In the genomic region with DNA sequence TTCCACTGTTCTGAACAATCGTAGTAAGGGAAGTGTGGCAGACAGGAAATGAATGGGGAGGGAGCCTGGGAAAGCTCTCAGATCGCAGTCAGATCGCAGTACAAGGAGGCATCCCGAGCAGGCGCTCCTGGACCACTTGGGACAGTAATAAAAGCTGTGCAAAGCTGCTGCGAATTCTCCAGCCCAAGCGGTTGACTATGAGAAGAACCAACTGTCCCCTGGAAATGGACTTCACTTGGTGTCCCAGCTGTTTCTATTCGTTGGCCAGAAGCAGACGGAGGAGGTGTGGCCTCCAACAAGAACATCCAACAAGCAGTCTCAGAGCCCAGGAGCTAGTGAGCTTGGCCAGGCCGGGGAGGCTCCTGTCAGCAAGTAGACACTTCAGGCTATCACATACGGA, we compare ENCODE assay signal across 10 mouse cellular contexts. TPM values are rescaled to one million over a fixed set of nuclear protein-coding genes. Genes with fewer than 3 reads are reported as not detected.
A peak's percentile ranks its signal among the peaks of the same experiment; 100 is the strongest.
DNase-seq lines count a peak whose midpoint lies in the region; ATAC-seq and TF ChIP-seq lines count a peak whose summit lies in the region.
"Had no signal": no experiment of that assay in that cellular context is flagged by ENCODE, and none has a peak within 500 bp of the region (broad histone marks: within the 10 kb centered on the region; RNA-seq: fewer than 3 reads in every experiment).

No protein-coding gene starts in this region.

- 23% methylated on average over 11 of the region's 11 CpGs for WGBS in limb, embryonic 14.5 days
- WGBS in forebrain, embryonic 14.5 days, result 66% methylated on average over 11 of the region's 11 CpGs
- 61% methylated on average over 11 of the region's 11 CpGs for WGBS in hindbrain, embryonic 13.5 days

- H3K27me3 ChIP-seq in limb, embryonic 14.5 days (ENCODE audit: control insufficient read depth, insufficient read depth, low read length), result 0 out of 2 replicates have a peak, but pooled peaks cover 5% of the 10 kb centered on the region
- no peaks in the 10 kb centered on the region for H3K27me3 ChIP-seq in forebrain, embryonic 14.5 days (replicated peaks; ENCODE audit: control insufficient read depth, insufficient read depth, low read length)
- no peaks in the 10 kb centered on the region for H3K27me3 ChIP-seq in hindbrain, embryonic 13.5 days

- peak; percentile 48 for DNase-seq in testis, postnatal 14 days (ENCODE audit: low spot score)
- DNase-seq in testis, postnatal 10 days (ENCODE audit: low spot score), result no peak
- peak; percentile 56 for DNase-seq in heart, postnatal 25 days (ENCODE audit: low spot score)
- DNase-seq in limb, embryonic 14.5 days (ENCODE audit: low spot score), result no peak
- peak; percentile 85 for DNase-seq in yolk sac, embryonic 10.5 days (ENCODE audit: low spot score)
- no peak for DNase-seq in cerebellum, postnatal 25 days
- no peak for DNase-seq in forebrain, embryonic 14.5 days (ENCODE audit: low spot score)
- DNase-seq: cerebellum, adult 9-11 months had no signal

- no peak overlapping the region for H3K9ac ChIP-seq in limb, embryonic 14.5 days (ENCODE audit: low read depth, low read length, severe bottlenecking)
- H3K9ac ChIP-seq in forebrain, embryonic 14.5 days (ENCODE audit: low read length), result no peak overlapping the region
- no peak overlapping the region for H3K9ac ChIP-seq in hindbrain, embryonic 13.5 days

- intact Hi-C loops in heart, postnatal 25 days (cut with DNase I), result no loop called here

- H3K9me3 ChIP-seq in limb, embryonic 14.5 days (ENCODE audit: control insufficient read depth, low read length), result no peaks in the 10 kb centered on the region
- H3K9me3 ChIP-seq in forebrain, embryonic 14.5 days (replicated peaks; ENCODE audit: control insufficient read depth, low read length), result no peaks in the 10 kb centered on the region
- H3K9me3 ChIP-seq in hindbrain, embryonic 13.5 days, result no peaks in the 10 kb centered on the region

- ATAC-seq in limb, embryonic 14.5 days (ENCODE audit: low FRiP score, low read depth), result peak; percentile 38
- ATAC-seq in forebrain, embryonic 14.5 days, result no peak
- ATAC-seq in hindbrain, embryonic 13.5 days (ENCODE audit: low FRiP score), result no peak
- ATAC-seq: inflammation-experienced regulatory T-cells, adult 6 months had no signal

- peaks cover 7% of the 10 kb centered on the region; the same call in 1 of the 2 replicates for H3K4me1 ChIP-seq in limb, embryonic 14.5 days (ENCODE audit: control insufficient read depth, insufficient read depth, low read length)
- H3K4me1 ChIP-seq in forebrain, embryonic 14.5 days (ENCODE audit: control insufficient read depth, insufficient read depth, low read length), result peaks cover 8% of the 10 kb centered on the region
- H3K4me1 ChIP-seq in hindbrain, embryonic 13.5 days (replicated peaks), result peaks cover 20% of the 10 kb centered on the region

- no peak for TF ChIP-seq POLR2A in limb, embryonic 14.5 days (IDR thresholded peaks at IDR 0.05; ENCODE audit: borderline replicate concordance, extremely low read depth, insufficient read depth, insufficient read length)

- H3K36me3 ChIP-seq in limb, embryonic 14.5 days (ENCODE audit: control insufficient read depth, insufficient read depth, low read length), result no peaks in the 10 kb centered on the region
- H3K36me3 ChIP-seq in forebrain, embryonic 14.5 days (ENCODE audit: control insufficient read depth, insufficient read depth, low read length), result no peaks in the 10 kb centered on the region
- no peaks in the 10 kb centered on the region for H3K36me3 ChIP-seq in hindbrain, embryonic 13.5 days

- no peak overlapping the region for H3K4me3 ChIP-seq in limb, embryonic 14.5 days (replicated peaks; ENCODE audit: low read length)
- H3K4me3 ChIP-seq in forebrain, embryonic 14.5 days (ENCODE audit: low read depth, low read length), result no peak overlapping the region
- H3K4me3 ChIP-seq in hindbrain, embryonic 13.5 days, result no peak overlapping the region

- H3K27ac ChIP-seq in limb, embryonic 14.5 days (replicated peaks; ENCODE audit: low read depth, low read length), result no peak overlapping the region
- H3K27ac ChIP-seq in forebrain, embryonic 14.5 days (ENCODE audit: low read depth, low read length), result no peak overlapping the region
- no peak overlapping the region for H3K27ac ChIP-seq in hindbrain, embryonic 13.5 days

- no peak overlapping the region for H3K4me2 ChIP-seq in limb, embryonic 14.5 days (replicated peaks; ENCODE audit: low read depth, low read length, severe bottlenecking)
- no peak overlapping the region for H3K4me2 ChIP-seq in forebrain, embryonic 14.5 days (ENCODE audit: low read length)
- no peak overlapping the region for H3K4me2 ChIP-seq in hindbrain, embryonic 13.5 days

RNA-seq across cellular contexts. Expression of a gene that starts 7.3 kb away (rescaled TPM):
- 10 to 100 TPM; 54.7 to 59.7 TPM for total RNA-seq in heart, postnatal 25 days (2021)
- 42.5 and 45.7 TPM in 2 replicates for polyA plus RNA-seq in limb, embryonic 14.5 days (2012; rRNA removed)
- polyA plus RNA-seq in limb, embryonic 14.5 days (2014; fragmentation: Nextera tagmentation; extraction: Ambion mirVana), result 69.3 and 78.2 TPM in 2 replicates
- polyA plus RNA-seq in forebrain, embryonic 14.5 days (2014; fragmentation: Nextera tagmentation; extraction: Ambion mirVana), result 54.1 and 58.1 TPM in 2 replicates
- 58.4 and 63.4 TPM in 2 replicates for polyA plus RNA-seq in hindbrain, embryonic 13.5 days (2015; fragmentation: Nextera tagmentation; extraction: Ambion mirVana)

RNA-seq across cellular contexts. Expression of a gene that starts 15.7 kb away (rescaled TPM):
- 10 to 100 TPM; 87.3 to 94.7 TPM for total RNA-seq in heart, postnatal 25 days (2021)
- polyA plus RNA-seq in limb, embryonic 14.5 days (2012; rRNA removed), result 73.4 and 86.4 TPM in 2 replicates
- polyA plus RNA-seq in limb, embryonic 14.5 days (2014; fragmentation: Nextera tagmentation; extraction: Ambion mirVana), result 84.6 and 86.5 TPM in 2 replicates
- polyA plus RNA-seq in forebrain, embryonic 14.5 days (2014; fragmentation: Nextera tagmentation; extraction: Ambion mirVana), result 81.7 and 84.0 TPM in 2 replicates
- 72.5 and 73.5 TPM in 2 replicates for polyA plus RNA-seq in hindbrain, embryonic 13.5 days (2015; fragmentation: Nextera tagmentation; extraction: Ambion mirVana)

RNA-seq across cellular contexts. Expression of a gene that starts 57.3 kb away (rescaled TPM):
- 10 to 100 TPM; 21.4 to 23.6 TPM for total RNA-seq in heart, postnatal 25 days (2021)
- 28.3 and 32.7 TPM in 2 replicates for polyA plus RNA-seq in limb, embryonic 14.5 days (2012; rRNA removed)
- polyA plus RNA-seq in limb, embryonic 14.5 days (2014; fragmentation: Nextera tagmentation; extraction: Ambion mirVana), result 46.7 and 57.4 TPM in 2 replicates
- polyA plus RNA-seq in forebrain, embryonic 14.5 days (2014; fragmentation: Nextera tagmentation; extraction: Ambion mirVana), result 20.9 and 21.2 TPM in 2 replicates
- 31.1 and 33.0 TPM in 2 replicates for polyA plus RNA-seq in hindbrain, embryonic 13.5 days (2015; fragmentation: Nextera tagmentation; extraction: Ambion mirVana)

Comparison
In these comparisons a context has a peak if more than half of its experiments do, and no peak if none do; other contexts are left out.
1. DNase-seq: peak in testis, postnatal 14 days (single experiment), heart, postnatal 25 days (single experiment) and yolk sac, embryonic 10.5 days (single experiment); none in testis, postnatal 10 days (single experiment), limb, embryonic 14.5 days (single experiment), cerebellum, postnatal 25 days (0 of 2) and forebrain, embryonic 14.5 days (single experiment).